Mouse (Mus musculus) midbrain, embryonic 12.5 days (tissue): ENCODE results near the gene Abhd17a. TPM values are rescaled to one million over a fixed set of nuclear protein-coding genes. Genes with fewer than 3 reads are reported as not detected.

Source experiments
- ATAC-seq: fragments of 200-750 bp; cut with Nextera tagmentation; 2 replicates; pipeline ENCODE4 v1.8.0; 2017; ENCODE audit warnings: low read depth, moderate TSS enrichment, moderate library complexity; ENCODE audit not compliant: low FRiP score
- H3K27ac ChIP-seq: fragments of 300-500 bp; sonication (generic); replicated peaks from 2 replicates; pipeline ENCODE4 v1.5.1; 2016; ENCODE audit warnings: mild to moderate bottlenecking
- H3K27me3 ChIP-seq: fragments of 300-500 bp; sonication (generic); 2 replicates; pipeline ENCODE4 v1.6.1; 2016; ENCODE audit warnings: mild to moderate bottlenecking
- H3K36me3 ChIP-seq: fragments of 300-500 bp; sonication (generic); 2 replicates; pipeline ENCODE4 v1.6.1; 2016
- H3K4me1 ChIP-seq: fragments of 300-500 bp; sonication (generic); 2 replicates; pipeline ENCODE4 v1.6.1; 2016
- H3K4me2 ChIP-seq: fragments of 300-500 bp; sonication (generic); replicated peaks from 2 replicates; pipeline ENCODE4 v1.6.1; 2016; ENCODE audit warnings: mild to moderate bottlenecking, moderate library complexity
- H3K4me3 ChIP-seq: fragments of 300-500 bp; sonication (generic); 2 replicates; pipeline ENCODE4 v1.5.1; 2016; ENCODE audit warnings: mild to moderate bottlenecking
- H3K9ac ChIP-seq: fragments of 300-500 bp; sonication (generic); replicated peaks from 2 replicates; pipeline ENCODE4 v1.6.1; 2016; ENCODE audit warnings: mild to moderate bottlenecking, moderate library complexity
- H3K9me3 ChIP-seq: fragments of 300-500 bp; sonication (generic); 2 replicates; pipeline ENCODE4 v1.6.1; 2016; ENCODE audit warnings: mild to moderate bottlenecking
- WGBS: fragments of 180-500 bp; shearing (Covaris S2); methylation state at CpG from one replicate; pipeline ENCODE4 v1.1.7; 2016; 5-methylcytosine and 5-hydroxymethylcytosine counted together
- polyA plus RNA-seq: library from polyadenylated mRNA; unstranded; fragments of >200 nt; fragmentation: Nextera tagmentation; extraction: Ambion mirVana; gene quantifications from 2 replicates; pipeline ENCODE4 v1.2.1, GENCODE M21; 2016

Abhd17a gene
- polyA plus RNA-seq, 1 experiment from 2014 or later, result 105 TPM

DNA sequence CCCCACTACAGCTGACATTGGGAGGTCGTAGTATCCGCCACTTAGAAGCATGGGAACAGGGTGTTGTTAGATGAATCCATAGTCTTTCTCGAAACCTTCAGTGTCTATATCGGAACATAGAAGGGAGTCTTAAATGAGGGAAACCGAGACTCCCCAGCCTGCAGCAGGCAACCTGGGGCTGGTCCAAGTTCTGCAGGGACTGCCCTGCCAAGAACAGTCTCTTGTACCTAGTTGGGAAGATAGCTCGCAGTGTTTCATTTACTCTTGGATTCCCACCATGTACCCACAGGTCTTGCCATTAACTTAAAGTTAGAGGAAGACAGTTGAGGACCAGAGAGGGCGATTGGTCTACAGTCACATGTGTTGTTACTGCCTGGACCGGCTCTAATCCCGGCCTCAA, 30.2 kb upstream of the Abhd17a start:
- H3K27me3 ChIP-seq, result no peaks in the 10 kb centered on the region
- 85% methylated on average over 9 of the region's 9 CpGs for WGBS
- H3K4me1 ChIP-seq, result peaks cover 25% of the 10 kb centered on the region
- H3K9ac ChIP-seq, result no peak overlapping the region
- peaks cover 6% of the 10 kb centered on the region; the same call in 1 of the 2 replicates for H3K36me3 ChIP-seq
- H3K27ac ChIP-seq, result no peak overlapping the region
- H3K4me2 ChIP-seq, result no peak overlapping the region
- no peak for ATAC-seq
- H3K4me3 ChIP-seq, result no peak overlapping the region
- H3K9me3 ChIP-seq, result no peaks in the 10 kb centered on the region

DNA sequence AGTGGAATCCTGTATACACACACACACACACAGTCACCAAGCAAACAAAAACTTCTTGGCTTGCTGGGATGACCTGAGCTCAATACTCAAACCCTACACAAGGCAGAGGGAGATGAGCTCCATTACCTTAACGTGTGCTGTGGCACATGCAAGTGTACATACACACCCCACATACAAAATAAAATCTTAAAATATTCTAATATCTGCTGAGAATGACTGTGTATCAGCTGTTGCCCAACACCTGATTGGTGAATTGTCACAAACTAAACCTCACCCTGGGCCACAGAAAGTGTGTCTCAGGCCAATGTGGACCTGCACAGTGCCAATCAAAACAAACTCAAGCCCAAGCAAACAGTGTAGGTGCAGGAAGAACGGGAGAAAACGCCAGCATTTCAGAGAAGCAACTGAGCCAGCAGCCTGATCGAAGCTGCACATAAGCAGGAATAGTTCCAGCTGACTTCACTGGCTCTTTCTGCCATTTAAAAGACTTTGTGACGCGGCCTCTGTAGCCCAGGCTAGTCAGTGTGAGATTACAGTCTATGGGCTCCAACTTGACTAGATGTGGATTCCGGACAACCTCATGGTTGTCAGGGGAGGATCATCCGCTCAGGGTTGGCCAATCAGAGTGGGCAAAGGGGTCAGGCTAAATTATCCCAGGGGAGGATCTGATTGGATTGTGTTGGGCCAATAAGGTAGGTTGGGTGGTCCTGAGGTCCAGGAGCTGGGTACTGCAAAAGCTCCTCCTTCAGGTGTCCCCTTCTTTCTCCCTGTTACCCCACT, 29.5 kb upstream of the Abhd17a start:
- H3K27me3 ChIP-seq, result no peaks in the 10 kb centered on the region
- no peak for ATAC-seq
- no peaks in the 10 kb centered on the region for H3K9me3 ChIP-seq
- WGBS, result 36% methylated on average over 8 of the region's 8 CpGs
- peaks cover 13% of the 10 kb centered on the region for H3K36me3 ChIP-seq
- no peak overlapping the region for H3K4me2 ChIP-seq
- no peak overlapping the region for H3K4me3 ChIP-seq
- no peak overlapping the region for H3K27ac ChIP-seq
- H3K9ac ChIP-seq, result no peak overlapping the region
- H3K4me1 ChIP-seq, result peaks cover 22% of the 10 kb centered on the region

DNA sequence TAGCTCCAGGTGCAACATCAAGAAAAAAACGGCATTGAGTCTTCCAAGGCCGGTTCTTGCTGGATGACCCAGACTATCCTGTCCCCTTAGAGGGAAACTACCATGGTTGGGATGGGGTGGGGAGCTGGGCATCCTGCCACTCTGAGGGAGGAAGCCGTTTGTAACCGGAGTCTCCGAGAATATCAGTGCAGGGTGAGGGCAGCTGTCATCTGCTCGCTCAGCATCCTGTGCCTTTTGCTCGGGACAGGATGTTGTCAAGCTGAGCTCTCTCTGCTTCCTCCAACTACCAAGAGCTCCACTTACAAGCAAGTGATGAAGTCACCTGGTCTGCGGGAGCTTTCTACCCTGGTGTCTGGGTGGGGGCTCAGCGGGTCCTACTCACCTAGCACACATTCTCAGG, 28.0 kb upstream of the Abhd17a start:
- peaks cover 7% of the 10 kb centered on the region for H3K4me1 ChIP-seq
- H3K4me2 ChIP-seq, result no peak overlapping the region
- 78% methylated on average over 9 of the region's 9 CpGs for WGBS
- no peak overlapping the region for H3K9ac ChIP-seq
- no peak overlapping the region for H3K27ac ChIP-seq
- H3K9me3 ChIP-seq, result no peaks in the 10 kb centered on the region
- no peaks in the 10 kb centered on the region for H3K27me3 ChIP-seq
- H3K4me3 ChIP-seq, result no peak overlapping the region
- no peak for ATAC-seq
- peaks cover 19% of the 10 kb centered on the region for H3K36me3 ChIP-seq

DNA sequence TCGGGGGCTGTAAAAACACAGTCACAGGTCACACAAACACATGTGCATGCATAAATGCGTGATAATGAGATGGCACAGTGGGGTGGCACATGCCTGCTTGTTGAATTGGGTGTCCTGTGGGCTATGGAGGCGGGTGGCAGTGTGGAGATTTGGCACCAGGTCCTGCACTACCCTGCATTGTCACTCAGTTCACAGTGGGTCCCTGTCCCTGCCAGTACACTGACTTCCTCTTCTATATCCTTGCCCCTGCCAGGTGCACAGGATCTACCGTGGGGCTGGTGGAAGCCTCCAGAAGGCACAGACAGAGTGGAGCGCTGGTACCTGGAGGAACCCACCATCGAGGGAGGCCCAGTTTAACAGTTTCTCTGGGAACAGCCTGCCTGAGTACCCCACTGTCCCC, 24.2 kb upstream of the Abhd17a start:
- Histone ChIP-seq H3K4me1 (no peaks in the 10 kb centered on the region), H3K27me3 (no peaks in the 10 kb centered on the region), H3K4me2 (no peak overlapping the region), H3K9me3 (no peaks in the 10 kb centered on the region), H3K4me3 (no peak overlapping the region), H3K9ac (no peak overlapping the region), H3K27ac (no peak overlapping the region), H3K36me3 (peaks cover 47% of the 10 kb centered on the region)
- ATAC-seq, result no peak
- 90% methylated on average over 6 of the region's 6 CpGs for WGBS

DNA sequence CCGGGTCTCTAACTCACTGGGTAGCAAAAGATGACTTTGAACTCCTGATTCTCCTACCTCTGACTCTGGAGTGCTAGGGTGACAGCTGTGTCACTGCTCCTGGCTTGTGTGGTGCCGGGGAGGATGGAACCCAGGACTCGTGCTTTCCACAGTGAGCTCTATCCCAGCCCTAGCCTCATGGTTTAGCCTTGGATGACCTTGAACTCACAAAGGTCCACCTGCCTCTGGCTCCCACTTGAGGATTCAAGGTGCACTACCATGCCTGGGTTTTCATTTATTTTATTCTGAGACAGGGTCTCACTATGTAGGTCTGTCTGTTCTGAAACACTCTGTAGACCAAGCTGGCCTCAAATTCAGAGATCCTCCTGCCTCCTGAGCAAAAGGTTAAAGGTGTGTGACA, 23.7 kb upstream of the Abhd17a start:
- H3K9me3 ChIP-seq, result no peaks in the 10 kb centered on the region
- H3K4me1 ChIP-seq, result no peaks in the 10 kb centered on the region
- H3K4me3 ChIP-seq, result no peak overlapping the region
- WGBS, result 92% methylated on average over 3 of the region's 3 CpGs
- no peaks in the 10 kb centered on the region for H3K27me3 ChIP-seq
- no peak overlapping the region for H3K27ac ChIP-seq
- no peak overlapping the region for H3K9ac ChIP-seq
- no peak for ATAC-seq
- peaks cover 52% of the 10 kb centered on the region for H3K36me3 ChIP-seq
- H3K4me2 ChIP-seq, result no peak overlapping the region

DNA sequence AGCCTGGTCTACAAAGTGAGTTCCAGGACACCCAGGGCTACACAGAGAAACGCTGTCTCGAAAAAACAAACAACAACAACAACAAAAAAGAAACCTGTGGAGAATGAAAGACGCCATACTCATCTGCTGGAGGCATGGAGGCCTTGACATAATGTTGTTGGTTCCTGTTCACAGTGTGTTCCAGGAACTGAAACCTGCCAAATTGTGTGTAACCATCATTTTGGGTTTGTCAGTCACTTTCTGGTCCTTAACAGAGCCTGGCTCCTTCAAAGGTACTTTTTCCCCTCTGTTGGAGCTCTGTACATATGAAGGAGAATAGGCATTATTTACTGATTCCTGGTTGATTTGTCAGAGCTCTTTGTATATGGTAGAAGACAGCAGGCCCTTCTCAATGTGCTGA, 21.8 kb upstream of the Abhd17a start:
- Histone ChIP-seq H3K27me3 (no peaks in the 10 kb centered on the region), H3K27ac (no peak overlapping the region), H3K4me1 (no peaks in the 10 kb centered on the region), H3K4me3 (no peak overlapping the region), H3K9ac (no peak overlapping the region), H3K4me2 (no peak overlapping the region), H3K9me3 (no peaks in the 10 kb centered on the region), H3K36me3 (peaks cover 71% of the 10 kb centered on the region)
- no peak for ATAC-seq
- 93% methylated on average over 3 of the region's 3 CpGs for WGBS

DNA sequence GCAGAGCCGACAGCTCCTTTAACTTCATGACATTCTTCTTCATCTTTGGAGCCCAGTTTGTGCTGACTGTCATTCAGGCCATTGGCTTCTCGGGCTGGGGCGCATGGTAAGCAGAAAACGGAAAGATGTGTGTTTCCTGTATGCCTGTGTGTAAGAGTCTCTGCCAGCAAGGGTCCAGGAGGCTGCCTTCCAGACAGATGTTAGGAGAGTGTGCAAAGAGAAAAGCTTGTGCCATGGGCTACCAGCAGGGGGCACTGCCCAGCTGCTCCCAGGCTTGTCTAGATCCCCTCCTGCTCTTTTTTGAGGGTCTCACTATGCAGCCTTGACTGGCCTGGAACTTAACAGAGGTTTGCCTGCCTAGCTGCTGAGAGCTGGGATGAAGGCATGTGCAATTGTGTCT, 20.9 kb upstream of the Abhd17a start:
- no peak overlapping the region for H3K27ac ChIP-seq
- no peak for ATAC-seq
- 71% methylated on average over 4 of the region's 4 CpGs for WGBS
- H3K27me3 ChIP-seq, result no peaks in the 10 kb centered on the region
- no peaks in the 10 kb centered on the region for H3K4me1 ChIP-seq
- H3K9me3 ChIP-seq, result no peaks in the 10 kb centered on the region
- H3K36me3 ChIP-seq, result peaks cover 80% of the 10 kb centered on the region
- no peak overlapping the region for H3K4me3 ChIP-seq
- H3K4me2 ChIP-seq, result no peak overlapping the region
- H3K9ac ChIP-seq, result no peak overlapping the region

DNA sequence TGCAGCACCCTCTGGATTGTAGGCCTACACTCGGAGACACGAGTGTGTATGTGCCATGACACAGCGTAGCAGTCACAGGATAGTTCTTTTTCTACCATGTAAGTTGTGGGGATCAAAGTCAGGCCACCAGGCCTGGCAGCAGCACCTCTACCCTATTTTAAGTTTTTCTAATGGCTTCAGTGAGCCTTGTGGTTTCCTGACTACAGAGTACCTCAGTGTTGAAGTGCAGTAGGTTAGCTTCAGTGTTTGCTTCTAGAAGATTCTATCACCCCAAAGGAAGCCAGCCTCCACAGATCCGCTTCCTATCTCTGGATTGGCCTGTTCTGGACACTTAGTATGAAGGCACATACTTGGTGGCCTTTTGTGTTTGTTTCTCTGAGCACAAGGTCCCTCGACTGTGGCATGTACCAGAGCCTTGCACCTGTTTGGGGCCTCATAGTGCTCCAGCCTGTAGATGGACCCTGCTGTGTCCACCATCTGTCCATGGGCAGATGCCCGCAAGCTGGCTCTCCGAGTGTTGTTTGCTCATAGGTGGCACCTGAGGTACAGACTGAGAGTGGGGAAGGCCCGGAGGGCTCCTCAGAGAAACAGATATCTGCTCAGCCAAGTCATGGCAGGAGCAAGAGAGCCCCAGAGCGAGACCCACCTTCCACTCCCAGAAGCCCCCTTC, 20.1 kb upstream of the Abhd17a start:
- Histone ChIP-seq H3K27ac (no peak overlapping the region), H3K36me3 (peaks cover 73% of the 10 kb centered on the region), H3K4me1 (no peaks in the 10 kb centered on the region), H3K27me3 (no peaks in the 10 kb centered on the region), H3K4me3 (no peak overlapping the region), H3K4me2 (no peak overlapping the region), H3K9ac (no peak overlapping the region), H3K9me3 (no peaks in the 10 kb centered on the region)
- 95% methylated on average over 9 of the region's 9 CpGs for WGBS
- ATAC-seq, result no peak

DNA sequence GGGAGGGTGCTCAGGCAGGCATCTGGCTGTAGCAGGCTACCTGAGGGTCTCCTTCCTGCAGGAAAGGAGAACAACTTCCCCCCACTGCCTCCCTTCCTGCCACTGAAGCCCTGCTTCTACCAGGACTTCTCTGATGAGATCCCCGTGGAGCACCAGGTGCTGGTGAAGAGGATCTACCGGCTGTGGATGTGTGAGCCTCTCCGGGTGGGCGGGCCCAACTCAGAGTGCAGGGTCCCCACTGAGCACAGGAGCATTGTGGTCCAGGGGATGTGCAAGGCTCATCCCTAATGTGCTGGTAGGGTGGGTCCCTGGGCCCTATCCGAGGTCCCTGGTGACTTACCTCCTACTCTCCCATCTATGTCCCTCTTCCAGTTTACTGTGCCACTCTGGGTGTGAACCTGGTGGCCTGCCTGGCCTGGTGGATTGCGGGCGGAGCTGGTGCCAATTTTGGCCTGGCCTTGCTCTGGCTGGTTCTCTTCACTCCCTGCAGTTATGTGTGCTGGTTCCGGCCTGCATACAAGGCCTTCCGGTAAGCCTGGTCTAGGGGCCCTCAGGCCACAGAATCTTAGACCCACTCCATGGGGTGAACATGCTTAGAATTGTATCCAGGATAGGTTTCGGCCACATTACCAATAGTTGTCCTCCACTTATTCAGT, 19.3 kb upstream of the Abhd17a start:
- H3K4me1 ChIP-seq, result peaks cover 4% of the 10 kb centered on the region; the same call in 1 of the 2 replicates
- H3K9me3 ChIP-seq, result no peaks in the 10 kb centered on the region
- peaks cover 65% of the 10 kb centered on the region for H3K36me3 ChIP-seq
- no peak for ATAC-seq
- H3K27me3 ChIP-seq, result no peaks in the 10 kb centered on the region
- no peak overlapping the region for H3K4me2 ChIP-seq
- H3K27ac ChIP-seq, result no peak overlapping the region
- H3K4me3 ChIP-seq, result no peak overlapping the region
- no peak overlapping the region for H3K9ac ChIP-seq
- WGBS, result 92% methylated on average over 10 of the region's 10 CpGs

DNA sequence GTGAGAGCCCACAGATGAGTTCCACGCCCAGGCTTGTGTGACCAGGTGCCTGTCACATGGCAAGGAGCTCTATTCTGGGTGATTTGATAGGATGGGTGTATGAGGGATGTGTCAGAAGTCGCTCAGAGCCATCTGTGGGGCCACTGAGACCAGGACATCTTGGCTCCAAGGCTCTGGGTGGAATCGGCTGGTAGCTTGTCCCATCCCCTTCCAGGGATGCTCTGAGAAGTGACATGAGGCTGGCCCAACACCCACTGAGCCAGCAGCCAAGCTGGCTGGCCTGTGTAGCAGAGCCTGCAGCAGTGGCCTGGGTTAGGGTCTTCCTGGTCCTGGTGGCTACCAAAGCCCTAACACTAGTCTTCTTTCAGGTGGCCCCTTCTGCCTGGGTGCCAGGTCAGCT, 18.3 kb upstream of the Abhd17a start:
- Histone ChIP-seq H3K27me3 (no peaks in the 10 kb centered on the region), H3K4me3 (no peak overlapping the region), H3K36me3 (peaks cover 61% of the 10 kb centered on the region), H3K4me2 (no peak overlapping the region), H3K4me1 (peaks cover 14% of the 10 kb centered on the region), H3K9me3 (no peaks in the 10 kb centered on the region), H3K9ac (no peak overlapping the region), H3K27ac (no peak overlapping the region)
- no peak for ATAC-seq
- 91% methylated on average over 3 of the region's 3 CpGs for WGBS

DNA sequence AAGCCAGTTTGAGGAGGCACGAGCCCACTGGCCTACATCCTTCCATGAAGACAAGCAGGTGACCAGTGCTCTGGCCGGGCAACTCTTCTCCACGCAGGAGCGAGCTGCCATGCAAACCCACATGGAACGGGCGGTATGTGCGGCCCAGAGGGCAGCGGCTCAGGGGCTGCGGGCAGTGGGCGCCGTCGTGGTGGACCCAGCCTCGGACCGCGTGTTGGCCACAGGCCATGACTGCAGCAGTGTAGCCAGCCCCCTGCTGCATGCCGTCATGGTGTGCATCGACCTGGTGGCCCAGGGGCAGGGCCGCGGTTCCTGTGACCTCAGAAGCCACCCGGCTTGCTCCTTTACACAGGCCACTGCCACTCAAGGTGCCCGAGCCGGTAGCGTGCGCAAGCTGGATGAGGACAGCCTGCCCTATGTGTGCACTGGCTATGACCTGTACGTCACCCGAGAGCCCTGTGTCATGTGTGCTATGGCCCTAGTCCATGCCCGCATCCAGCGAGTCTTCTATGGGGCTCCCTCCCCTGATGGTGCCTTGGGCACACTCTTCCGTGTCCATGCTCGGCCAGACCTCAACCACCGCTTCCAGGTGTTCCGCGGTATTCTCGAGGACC, 16.7 kb upstream of the Abhd17a start:
- ATAC-seq, result no peak
- WGBS, result 95% methylated on average over 34 of the region's 34 CpGs
- peaks cover 52% of the 10 kb centered on the region for H3K36me3 ChIP-seq
- H3K4me3 ChIP-seq, result no peak overlapping the region
- H3K4me2 ChIP-seq, result no peak overlapping the region
- H3K27me3 ChIP-seq, result no peaks in the 10 kb centered on the region
- H3K9ac ChIP-seq, result no peak overlapping the region; the same call in 1 of the 2 replicates
- peaks cover 21% of the 10 kb centered on the region for H3K4me1 ChIP-seq
- no peaks in the 10 kb centered on the region for H3K9me3 ChIP-seq
- no peak overlapping the region for H3K27ac ChIP-seq

DNA sequence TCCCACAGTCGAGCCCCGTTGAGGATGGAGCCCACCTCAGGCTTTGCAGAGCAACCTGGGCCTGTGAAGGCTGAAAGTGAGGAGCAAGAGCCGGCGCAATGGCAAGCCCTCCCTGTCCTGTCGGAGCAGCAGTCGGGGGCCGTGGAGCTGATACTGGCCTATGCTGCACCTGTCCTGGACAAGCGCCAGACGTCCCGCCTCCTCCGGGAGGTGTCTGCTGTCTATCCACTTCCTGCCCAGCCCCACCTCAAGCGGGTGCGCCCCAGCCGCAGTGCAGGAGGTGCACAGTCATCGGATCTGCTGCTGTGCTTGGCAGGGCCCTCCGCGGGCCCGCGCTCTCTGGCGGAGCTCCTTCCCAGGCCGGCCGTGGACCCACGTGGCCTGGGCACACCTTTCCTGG, 16.2 kb upstream of the Abhd17a start:
- peaks cover 47% of the 10 kb centered on the region for H3K36me3 ChIP-seq
- 92% methylated on average over 23 of the region's 23 CpGs for WGBS
- H3K27me3 ChIP-seq, result no peaks in the 10 kb centered on the region
- ATAC-seq, result no peak
- H3K27ac ChIP-seq, result no peak overlapping the region
- H3K9ac ChIP-seq, result no peak overlapping the region
- H3K4me2 ChIP-seq, result no peak overlapping the region
- peaks cover 21% of the 10 kb centered on the region for H3K4me1 ChIP-seq
- no peaks in the 10 kb centered on the region for H3K9me3 ChIP-seq
- H3K4me3 ChIP-seq, result no peak overlapping the region
